Mouse (Mus musculus): Measurements from ENCODE around the gene Safb2. TPM values are rescaled to one million over a fixed set of nuclear protein-coding genes. Genes with fewer than 3 reads are reported as not detected.
A peak's percentile ranks its signal among the peaks of the same experiment; 100 is the strongest.

Safb2 gene
- polyA plus RNA-seq, 1 experiment = 35.3 TPM

GRCm38 (mm10) chr17:56617628-56618027, 33.2 kb upstream of the Safb2 start:
- Histone ChIP-seq H3K36me3 (ENCODE audit: control insufficient read depth, insufficient read depth) (peaks cover 55% of the 10 kb centered on the region), H3K4me2 (ENCODE audit: low read depth) (no peak overlapping the region)

GRCm38 (mm10) chr17:56616725-56617124, 32.3 kb upstream of the Safb2 start:
- H3K36me3 ChIP-seq (ENCODE audit: control insufficient read depth, insufficient read depth) = peaks cover 48% of the 10 kb centered on the region
- TF ChIP-seq MYOG (IDR thresholded peaks at IDR 0.05; ENCODE audit: control insufficient read depth in 1 of 3, insufficient read depth in 1 of 3, insufficient read length in 2 of 3, low read depth in 2 of 3) = no peak
- no peak for TF ChIP-seq SRF (IDR thresholded peaks at IDR 0.05; ENCODE audit: control insufficient read depth, insufficient read length, low read depth)
- no peak for TF ChIP-seq REST (IDR thresholded peaks at IDR 0.05; ENCODE audit: insufficient read depth, insufficient read length)
- no peak for TF ChIP-seq USF1 (IDR thresholded peaks at IDR 0.05; ENCODE audit: low read depth)
- no peak for TF ChIP-seq MYOD1 (IDR thresholded peaks at IDR 0.05; ENCODE audit: control insufficient read depth in 1 of 3, insufficient read length in 2 of 3, low read depth in 2 of 3)
- TF ChIP-seq E2F4 (IDR thresholded peaks at IDR 0.05; ENCODE audit: insufficient read depth) = no peak
- peak; percentile 49 for TF ChIP-seq POLR2A (IDR thresholded peaks at IDR 0.05; ENCODE audit: insufficient read length, low read depth)
- no peak for TF ChIP-seq TCF3 (IDR thresholded peaks at IDR 0.05; ENCODE audit: insufficient read length, low read depth)
- TF ChIP-seq TCF12 (IDR thresholded peaks at IDR 0.05; ENCODE audit: insufficient read depth, poor library complexity, severe bottlenecking) = no peak
- peak; percentile 80 for TF ChIP-seq POLR2AphosphoS2 (IDR thresholded peaks at IDR 0.05; ENCODE audit: insufficient read length, low read depth)
- H3K4me3 ChIP-seq = no peak overlapping the region
- H3K79me2 ChIP-seq (ENCODE audit: control insufficient read depth, insufficient read depth) = peaks cover 43% of the 10 kb centered on the region
- H3K4me2 ChIP-seq (ENCODE audit: low read depth) = no peak overlapping the region
- H3K27me3 ChIP-seq (ENCODE audit: control insufficient read depth, insufficient read depth, insufficient read length) = no peaks in the 10 kb centered on the region
- H3ac ChIP-seq (ENCODE audit: control insufficient read depth, insufficient read length) = no peak overlapping the region

More at GRCm38 (mm10) chr17:56617628-56618027, 33.2 kb upstream of the Safb2 start:
- Histone ChIP-seq H3K4me3 (no peak overlapping the region), H3ac (ENCODE audit: control insufficient read depth, insufficient read length) (no peak overlapping the region), H3K79me2 (ENCODE audit: control insufficient read depth, insufficient read depth) (peaks cover 47% of the 10 kb centered on the region), H3K27me3 (ENCODE audit: control insufficient read depth, insufficient read depth, insufficient read length) (no peaks in the 10 kb centered on the region)
- no peak for TF ChIP-seq MYOG (IDR thresholded peaks at IDR 0.05; ENCODE audit: control insufficient read depth in 1 of 3, insufficient read depth in 1 of 3, insufficient read length in 2 of 3, low read depth in 2 of 3)
- peak; percentile 8 for TF ChIP-seq POLR2AphosphoS2 (IDR thresholded peaks at IDR 0.05; ENCODE audit: insufficient read length, low read depth)
- no peak for TF ChIP-seq TCF12 (IDR thresholded peaks at IDR 0.05; ENCODE audit: insufficient read depth, poor library complexity, severe bottlenecking)
- peak; percentile 42 for TF ChIP-seq POLR2A (IDR thresholded peaks at IDR 0.05; ENCODE audit: insufficient read length, low read depth)
- TF ChIP-seq CEBPB (IDR thresholded peaks at IDR 0.05; ENCODE audit: insufficient read depth, poor library complexity, severe bottlenecking) = no peak
- no peak for TF ChIP-seq TCF3 (IDR thresholded peaks at IDR 0.05; ENCODE audit: insufficient read length, low read depth)

- H3K36me3 ChIP-seq (ENCODE audit: control insufficient read depth, insufficient read depth) = peaks cover 41% of the 10 kb centered on the region
- no peak overlapping the region for H3K4me2 ChIP-seq (ENCODE audit: low read depth)
- peaks cover 43% of the 10 kb centered on the region for H3K79me2 ChIP-seq (ENCODE audit: control insufficient read depth, insufficient read depth)
- no peaks in the 10 kb centered on the region for H3K27me3 ChIP-seq (ENCODE audit: control insufficient read depth, insufficient read depth, insufficient read length)
- H3ac ChIP-seq (ENCODE audit: control insufficient read depth, insufficient read length) = no peak overlapping the region
- no peak overlapping the region for H3K4me3 ChIP-seq
- TF ChIP-seq REST (IDR thresholded peaks at IDR 0.05; ENCODE audit: insufficient read depth, insufficient read length) = no peak
- peak; percentile 78 for TF ChIP-seq POLR2AphosphoS2 (IDR thresholded peaks at IDR 0.05; ENCODE audit: insufficient read length, low read depth)
- TF ChIP-seq MAX (IDR thresholded peaks at IDR 0.05; ENCODE audit: low read depth) = no peak
- no peak for TF ChIP-seq USF1 (IDR thresholded peaks at IDR 0.05; ENCODE audit: low read depth)
- no peak for TF ChIP-seq MYOG (IDR thresholded peaks at IDR 0.05; ENCODE audit: control insufficient read depth in 1 of 3, insufficient read depth in 1 of 3, insufficient read length in 2 of 3, low read depth in 2 of 3)
Measured at GRCm38 (mm10) chr17:56615792-56616191, 31.4 kb upstream of the Safb2 start.

- TF ChIP-seq SRF (IDR thresholded peaks at IDR 0.05; ENCODE audit: control insufficient read depth, insufficient read length, low read depth) = no peak
- TF ChIP-seq REST (IDR thresholded peaks at IDR 0.05; ENCODE audit: insufficient read depth, insufficient read length) = no peak
- no peak for TF ChIP-seq CEBPB (IDR thresholded peaks at IDR 0.05; ENCODE audit: insufficient read depth, poor library complexity, severe bottlenecking)
- peak in 1 of 3 experiments; percentile 52 for TF ChIP-seq MYOG (IDR thresholded peaks at IDR 0.05; ENCODE audit: control insufficient read depth in 1 of 3, insufficient read depth in 1 of 3, insufficient read length in 2 of 3, low read depth in 2 of 3)
- no peak for TF ChIP-seq USF1 (IDR thresholded peaks at IDR 0.05; ENCODE audit: low read depth)
- no peak for TF ChIP-seq E2F4 (IDR thresholded peaks at IDR 0.05; ENCODE audit: insufficient read depth)
- no peak for TF ChIP-seq TCF3 (IDR thresholded peaks at IDR 0.05; ENCODE audit: insufficient read length, low read depth)
- TF ChIP-seq MYOD1 (IDR thresholded peaks at IDR 0.05; ENCODE audit: control insufficient read depth in 1 of 3, insufficient read length in 2 of 3, low read depth in 2 of 3) = peak in 1 of 3 experiments; percentile 40
- TF ChIP-seq TCF12 (IDR thresholded peaks at IDR 0.05; ENCODE audit: insufficient read depth, poor library complexity, severe bottlenecking) = no peak
- TF ChIP-seq POLR2AphosphoS2 (IDR thresholded peaks at IDR 0.05; ENCODE audit: insufficient read length, low read depth) = peak; percentile 85
- peak; percentile 41 for TF ChIP-seq POLR2A (IDR thresholded peaks at IDR 0.05; ENCODE audit: insufficient read length, low read depth)
- TF ChIP-seq MAX (IDR thresholded peaks at IDR 0.05; ENCODE audit: low read depth) = no peak
- Histone ChIP-seq H3ac (ENCODE audit: control insufficient read depth, insufficient read length) (no peak overlapping the region), H3K79me2 (ENCODE audit: control insufficient read depth, insufficient read depth) (peaks cover 43% of the 10 kb centered on the region), H3K4me3 (peak overlapping the region; percentile 73), H3K4me2 (ENCODE audit: low read depth) (peak overlapping the region; percentile 95), H3K36me3 (ENCODE audit: control insufficient read depth, insufficient read depth) (peaks cover 35% of the 10 kb centered on the region), H3K27me3 (ENCODE audit: control insufficient read depth, insufficient read depth, insufficient read length) (no peaks in the 10 kb centered on the region)
Measured at GRCm38 (mm10) chr17:56615136-56615784, 30.9 kb upstream of the Safb2 start.

Measured in myocyte (in vitro differentiated cells).